Mouse (Mus musculus) ovary, adult 18-20 months (tissue): ENCODE measurements around the gene Csrp3.

Source experiments
- DNase-seq: peaks from one replicate; pipeline ENCODE4 v3.0.0; 2022; ENCODE audit warnings: low spot score, mixed read lengths

Gene Csrp3

DNA sequence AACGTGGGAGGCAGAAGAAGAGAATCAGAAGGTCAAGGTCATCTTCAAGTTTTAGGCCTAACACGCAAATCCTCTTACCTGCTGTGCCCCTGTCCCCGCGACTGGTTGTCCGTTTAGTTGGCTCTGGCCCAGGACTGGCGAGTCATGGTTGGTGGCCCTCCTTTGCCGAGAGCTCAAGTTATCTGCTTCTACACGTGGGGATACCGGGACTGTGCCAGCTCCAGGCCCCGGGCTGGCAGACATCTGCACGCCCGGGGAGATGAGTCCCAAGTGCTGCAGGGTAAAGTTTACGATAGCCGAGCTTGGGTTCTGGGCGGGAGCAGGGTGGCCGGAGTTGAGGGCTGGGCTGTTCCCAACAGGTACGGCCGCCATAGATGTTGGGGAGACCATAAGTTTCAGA is 19.7 kb upstream of the Csrp3 start:
- no peak for DNase-seq

DNA sequence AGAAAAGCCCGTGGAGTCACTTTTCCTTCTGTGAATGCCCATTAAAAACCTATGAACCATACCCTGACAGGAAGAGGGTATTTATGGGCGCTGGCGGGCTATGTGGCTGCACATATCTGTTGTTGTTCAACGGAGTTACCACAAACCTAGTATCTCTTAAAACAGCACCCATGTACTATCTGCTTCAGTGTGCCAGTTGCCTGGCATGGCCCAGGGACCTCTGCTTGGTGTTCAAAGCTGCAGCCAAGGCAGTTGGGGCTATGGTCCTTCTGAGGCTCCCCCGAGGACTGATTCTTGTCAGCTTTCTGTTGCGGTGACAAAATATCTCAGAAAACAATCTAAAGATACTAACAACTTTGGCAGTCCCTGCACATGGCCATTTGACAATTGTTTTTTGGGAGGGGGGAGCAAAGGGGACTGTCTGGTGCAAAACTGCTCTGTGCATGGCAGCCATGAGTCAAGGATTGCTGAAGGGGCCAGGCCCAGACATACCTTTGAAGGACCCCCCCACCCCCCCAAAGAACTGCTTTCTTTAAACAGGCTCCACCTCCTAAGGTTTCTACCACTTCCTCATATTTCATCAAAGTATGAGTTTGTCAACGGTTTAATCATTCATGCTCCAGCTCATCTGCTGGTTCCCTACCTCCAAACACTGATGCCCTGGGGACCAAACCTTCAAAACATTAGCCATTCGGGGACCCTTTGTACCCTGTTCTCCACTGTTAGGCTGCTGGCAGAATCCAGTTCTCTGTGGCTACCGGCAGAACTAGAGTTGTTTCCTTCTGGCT is 17.0 kb upstream of the Csrp3 start:
- DNase-seq, result no peak

DNA sequence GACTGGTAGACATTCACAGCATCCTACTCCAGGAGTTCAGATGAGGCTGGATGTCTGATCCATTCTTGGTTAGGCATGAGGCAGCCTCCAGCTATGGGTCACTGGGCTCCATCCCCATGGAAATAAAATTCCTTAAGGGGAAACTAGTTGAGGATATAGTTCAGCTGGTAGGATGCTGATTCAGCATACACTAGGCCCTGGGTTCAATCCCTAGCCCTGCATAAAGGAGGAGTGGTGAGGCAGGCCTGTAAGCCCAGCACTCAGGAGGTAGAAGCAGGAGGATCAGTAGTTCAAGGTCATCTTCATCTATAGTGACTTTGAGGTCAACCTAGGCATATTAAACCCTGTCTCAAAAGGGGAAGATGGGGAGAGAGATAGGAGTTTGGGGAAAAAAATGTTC is 16.4 kb upstream of the Csrp3 start:
- no peak for DNase-seq

DNA sequence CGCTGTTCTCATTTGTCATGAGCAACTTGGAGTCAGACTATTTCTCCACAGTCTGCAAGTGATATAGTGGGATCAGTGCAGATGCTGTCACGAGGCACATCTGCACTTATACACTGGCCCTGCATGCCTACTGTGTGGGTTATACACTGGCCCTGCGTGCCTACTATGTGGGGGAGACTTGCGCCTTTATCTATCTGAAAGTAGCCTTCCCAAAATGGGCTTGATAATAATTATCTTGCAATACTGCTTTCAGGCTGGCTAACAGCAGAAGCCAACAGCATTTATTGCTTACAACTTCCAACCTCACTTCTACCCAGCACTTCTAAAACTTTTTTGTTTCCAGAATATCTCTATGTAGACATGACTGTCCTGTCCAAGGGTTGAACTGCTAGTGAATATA is 14.0 kb upstream of the Csrp3 start:
- DNase-seq, result no peak

DNA sequence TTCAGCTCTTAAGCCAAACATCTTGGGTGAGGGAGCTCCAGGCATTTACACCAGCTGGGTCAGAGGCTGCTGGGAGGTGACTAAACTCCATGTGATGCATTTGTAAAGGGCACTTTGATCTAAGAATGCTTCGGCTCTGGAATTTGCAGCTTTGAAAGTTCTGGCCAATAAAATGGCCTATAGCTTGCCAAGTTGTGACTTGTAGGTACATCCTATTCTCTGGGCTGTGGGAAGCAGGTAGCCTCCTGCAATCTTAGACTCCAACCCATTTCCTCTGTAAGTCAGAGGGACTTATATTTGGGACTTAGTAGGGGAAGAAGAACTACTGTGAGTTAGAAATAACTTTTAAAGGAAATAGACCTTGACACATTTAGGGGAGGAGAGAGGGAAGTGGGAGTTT is 13.1 kb upstream of the Csrp3 start:
- no peak for DNase-seq

DNA sequence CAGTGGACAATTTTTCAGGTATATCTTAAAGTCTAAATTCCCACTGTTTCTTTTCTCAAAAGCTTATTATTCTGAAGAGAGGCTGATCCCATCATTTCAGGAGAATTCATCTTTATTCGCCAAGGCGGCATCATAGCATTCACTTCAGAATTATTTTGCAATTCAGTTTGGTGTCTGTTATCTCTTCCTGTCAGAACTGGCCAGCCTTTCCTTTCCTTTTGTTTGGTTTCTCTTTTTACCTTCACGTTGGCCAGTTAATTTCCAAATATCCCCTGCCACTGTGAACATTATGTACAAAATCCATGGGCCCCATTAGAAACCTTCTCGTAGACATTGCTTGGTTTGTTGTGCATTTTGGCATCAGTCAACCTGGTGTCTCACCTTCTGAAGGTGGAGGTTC is 11.5 kb upstream of the Csrp3 start:
- no peak for DNase-seq

DNA sequence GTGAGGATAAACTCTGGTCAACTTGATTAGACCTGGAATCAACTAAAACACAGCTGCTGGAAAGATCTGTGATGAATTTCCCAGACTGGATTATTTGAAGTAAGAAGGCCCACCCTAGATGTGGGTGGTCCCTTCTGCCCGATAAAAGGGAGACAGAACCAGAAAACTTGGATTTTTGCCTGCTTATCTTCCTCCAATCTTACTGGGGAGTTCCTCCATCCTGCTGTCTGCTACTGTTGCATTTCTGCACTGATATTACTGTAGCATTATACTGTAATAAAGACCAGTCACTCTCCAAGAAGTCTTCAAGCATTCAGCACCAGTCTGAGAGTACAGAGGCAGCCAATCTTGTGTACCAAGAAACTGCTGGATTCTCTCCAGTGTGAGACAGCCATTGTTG is 10.4 kb upstream of the Csrp3 start:
- no peak for DNase-seq

DNA sequence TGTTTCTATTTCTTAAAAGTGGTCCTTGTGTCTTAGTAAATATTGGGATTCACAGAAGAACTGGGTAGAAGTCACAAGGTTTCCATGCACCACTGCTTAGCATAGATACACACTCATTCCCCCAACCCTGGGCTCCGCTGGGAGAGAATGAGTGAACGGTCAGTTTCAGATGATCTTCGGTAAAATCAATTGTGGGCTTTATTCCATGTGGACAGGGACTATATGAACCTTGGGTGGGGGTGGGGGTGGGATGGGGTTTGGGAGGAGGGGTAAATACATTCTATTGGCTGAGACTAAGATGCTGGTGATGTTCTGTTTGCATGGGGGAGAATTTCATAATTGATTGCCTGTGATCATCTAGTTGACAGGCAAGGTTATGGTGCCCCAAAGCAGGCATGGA is 7.6 kb upstream of the Csrp3 start:
- no peak for DNase-seq

DNA sequence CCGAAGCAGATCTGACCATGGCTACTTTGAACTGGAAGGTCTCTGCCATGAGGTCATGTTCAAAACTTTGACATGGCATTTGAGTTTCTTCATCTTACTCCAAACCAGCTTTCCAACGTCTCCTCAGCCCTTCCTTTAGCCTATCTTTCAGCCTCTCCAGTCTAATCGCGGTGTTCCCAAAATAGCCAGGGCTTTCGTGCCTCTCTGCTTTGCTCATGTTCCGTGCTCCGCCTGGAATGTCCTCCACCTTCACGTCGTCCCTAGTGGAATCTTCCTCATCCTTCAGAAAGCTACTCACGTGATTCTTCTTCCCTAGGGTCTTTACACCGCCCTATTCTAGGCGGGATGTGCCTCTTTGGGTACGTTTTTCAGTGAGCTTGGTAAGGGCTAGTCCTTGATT is 5.7 kb upstream of the Csrp3 start:
- DNase-seq, result no peak

DNA sequence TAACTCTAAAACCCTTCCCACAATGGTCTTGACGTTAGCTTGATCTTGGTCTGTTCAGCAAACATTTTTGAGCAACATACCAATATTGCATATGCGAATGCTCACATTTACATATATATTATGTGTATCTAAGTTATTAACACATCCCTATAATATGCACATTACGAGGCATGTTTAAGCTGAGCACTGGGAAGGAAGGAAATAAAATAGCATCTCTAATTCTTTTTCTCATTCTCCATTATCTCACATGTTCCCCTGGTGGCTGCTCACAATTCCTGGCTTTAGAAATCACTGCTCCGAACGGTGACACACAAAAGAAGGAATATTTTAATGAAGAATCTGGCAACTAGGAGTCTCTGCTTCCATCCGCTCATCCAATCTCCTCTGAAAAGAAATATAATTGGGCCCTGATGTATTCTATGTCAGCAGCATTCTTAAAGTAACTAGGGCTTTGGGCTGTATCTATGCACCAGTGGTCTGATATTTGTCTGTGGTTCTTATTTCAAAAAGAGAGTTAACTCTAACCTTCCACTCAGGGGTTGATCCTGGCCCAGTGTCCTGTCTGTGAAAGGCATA is 3.8 kb upstream of the Csrp3 start:
- DNase-seq, result no peak

DNA sequence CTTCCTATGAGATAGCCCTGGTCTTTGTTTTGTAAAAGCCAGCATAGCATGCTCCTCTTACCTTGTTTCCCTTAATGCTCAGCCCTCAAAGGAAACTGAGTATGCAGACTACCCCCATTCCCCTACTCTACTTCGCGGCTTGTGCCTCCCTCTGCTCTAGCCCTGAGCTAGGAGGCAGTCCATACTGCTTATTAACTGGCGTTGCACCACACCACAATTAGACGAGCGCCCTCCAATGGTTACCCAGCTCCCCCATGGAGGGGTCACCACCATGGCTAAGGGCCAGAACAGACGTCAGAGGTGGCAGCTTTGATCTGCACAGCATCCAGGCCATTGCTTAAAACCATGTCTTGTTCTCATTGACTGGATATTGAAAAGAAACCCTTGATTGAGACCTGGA is 1.1 kb downstream of the Csrp3 start:
- no peak for DNase-seq

DNA sequence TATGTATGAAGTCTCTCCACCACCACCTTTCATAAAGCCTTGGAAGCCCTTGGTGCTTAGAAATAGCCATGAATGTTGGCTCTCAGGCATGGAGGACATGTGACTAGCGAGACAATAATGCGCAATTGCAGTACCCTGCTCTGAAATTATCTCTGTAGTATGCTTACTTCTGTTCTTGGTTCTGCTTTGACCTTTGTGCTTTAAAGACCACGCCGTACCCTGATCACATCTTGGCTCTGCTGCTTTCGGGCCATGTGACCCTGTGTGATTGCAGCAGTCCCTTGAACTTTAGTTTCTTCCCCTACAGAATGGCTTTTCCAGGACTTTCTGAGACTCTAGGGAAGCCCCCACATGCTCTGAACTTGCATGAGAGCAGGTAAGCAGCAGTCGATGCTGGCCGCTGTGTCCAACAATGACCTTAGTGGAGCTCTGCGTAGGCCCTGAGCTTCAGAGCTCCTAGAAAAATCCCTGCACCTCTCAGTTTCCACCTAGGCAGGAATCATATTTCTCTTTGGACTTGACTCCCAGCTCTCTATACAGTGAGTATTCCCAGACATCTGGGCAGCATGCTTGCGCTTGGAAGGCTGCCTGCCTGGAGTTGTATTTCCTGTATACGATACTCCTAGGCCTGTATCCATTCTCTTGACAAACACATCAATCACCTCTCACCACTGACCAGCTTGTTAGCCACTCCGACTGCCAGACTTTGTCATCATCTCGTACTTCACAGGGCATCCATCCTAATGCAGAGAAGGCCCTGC is 2.4 kb downstream of the Csrp3 start:
- no peak for DNase-seq

DNA sequence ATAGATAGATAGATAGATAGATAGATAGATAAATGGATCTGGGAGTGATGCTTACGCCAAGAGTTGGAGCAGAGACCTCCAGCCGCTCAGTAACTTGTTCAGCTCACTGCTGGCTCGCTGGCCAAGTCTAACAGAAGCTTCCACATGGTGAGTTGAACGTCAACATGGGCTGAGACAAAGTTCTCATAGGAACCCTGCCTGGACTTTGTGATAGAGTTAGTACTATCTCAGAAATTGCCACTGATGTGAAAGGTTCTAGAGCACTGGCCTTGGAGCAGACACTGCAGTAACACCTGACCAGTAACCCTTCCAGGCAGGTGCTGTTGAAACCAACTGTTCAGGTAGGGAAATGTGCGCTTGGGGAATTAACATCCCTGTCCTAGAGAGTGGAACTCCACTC is 4.3 kb downstream of the Csrp3 start:
- DNase-seq, result no peak

DNA sequence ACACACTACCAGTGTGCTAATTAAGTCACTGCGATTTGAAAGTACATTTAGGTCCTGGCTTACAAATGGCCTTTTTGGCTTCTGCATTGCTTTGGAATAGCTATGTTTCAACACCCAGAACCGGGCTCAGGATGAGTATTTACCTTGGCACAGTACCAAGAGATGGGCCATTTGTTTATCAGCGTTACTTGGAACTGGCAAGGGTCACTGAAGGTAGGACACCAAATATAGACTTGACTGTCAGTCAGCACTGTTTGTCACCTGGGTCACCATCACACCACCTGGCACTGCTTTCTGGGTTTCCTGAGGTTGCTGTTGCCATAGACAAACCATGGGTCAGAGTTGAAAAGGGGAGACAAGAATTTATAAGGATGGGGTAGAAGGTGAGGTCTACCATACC is 5.5 kb downstream of the Csrp3 start:
- no peak for DNase-seq

DNA sequence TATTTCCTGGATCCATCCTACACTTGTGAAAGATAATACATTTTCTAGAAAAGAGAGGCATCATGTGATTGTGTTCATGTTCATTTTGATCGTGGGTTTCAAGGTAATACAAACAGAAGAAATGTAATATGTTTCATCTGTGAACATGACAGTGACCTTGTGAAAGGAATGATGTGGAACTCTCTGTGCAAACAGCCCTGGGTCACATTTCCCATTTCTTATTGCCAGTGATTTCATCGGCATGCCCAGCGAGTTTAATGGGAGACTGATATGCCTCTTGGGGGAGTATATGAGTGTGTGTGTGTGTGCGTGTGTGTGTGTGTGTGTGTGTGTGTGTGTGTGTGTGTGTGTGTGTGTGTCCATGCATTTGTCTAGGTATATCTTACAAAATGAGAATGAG is 6.3 kb downstream of the Csrp3 start:
- DNase-seq, result no peak

DNA sequence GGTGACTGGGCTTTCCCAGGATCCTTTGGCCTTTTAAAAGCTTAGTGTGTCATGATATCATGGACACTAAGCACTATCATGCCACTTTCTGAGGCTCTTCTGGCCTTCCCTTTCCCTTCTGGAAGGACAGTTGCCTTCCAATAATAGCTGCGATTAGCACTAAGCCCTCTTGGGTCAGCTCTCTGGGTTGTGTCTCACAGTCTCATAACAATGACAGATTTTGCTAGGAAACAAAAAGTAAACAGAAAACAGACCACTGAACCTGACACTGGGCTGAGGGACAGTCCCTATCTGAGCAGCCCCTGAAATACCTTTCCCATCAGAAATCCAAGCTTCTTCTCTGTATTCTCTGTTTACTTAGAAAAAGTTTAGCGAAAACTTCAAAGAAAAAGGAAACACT is 7.3 kb downstream of the Csrp3 start:
- no peak for DNase-seq

DNA sequence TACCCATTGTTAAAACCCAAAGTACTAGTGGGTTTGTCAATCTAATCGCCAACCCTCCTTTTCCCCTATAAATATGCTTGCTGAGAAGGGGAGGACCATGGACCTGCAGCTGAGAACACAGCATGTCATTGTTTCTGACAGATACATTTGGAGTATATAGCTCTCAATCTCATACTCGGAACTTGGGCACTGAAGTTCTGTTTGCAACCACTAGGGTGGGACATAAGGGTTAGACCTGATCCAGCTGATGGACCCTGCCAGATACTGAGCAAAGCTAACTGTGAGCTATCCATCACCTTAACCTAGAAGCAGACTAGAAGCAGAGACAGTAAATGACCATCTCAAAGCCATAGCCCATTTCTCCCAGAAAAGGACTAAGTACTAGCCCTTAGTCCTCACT is 9.4 kb downstream of the Csrp3 start:
- no peak for DNase-seq

DNA sequence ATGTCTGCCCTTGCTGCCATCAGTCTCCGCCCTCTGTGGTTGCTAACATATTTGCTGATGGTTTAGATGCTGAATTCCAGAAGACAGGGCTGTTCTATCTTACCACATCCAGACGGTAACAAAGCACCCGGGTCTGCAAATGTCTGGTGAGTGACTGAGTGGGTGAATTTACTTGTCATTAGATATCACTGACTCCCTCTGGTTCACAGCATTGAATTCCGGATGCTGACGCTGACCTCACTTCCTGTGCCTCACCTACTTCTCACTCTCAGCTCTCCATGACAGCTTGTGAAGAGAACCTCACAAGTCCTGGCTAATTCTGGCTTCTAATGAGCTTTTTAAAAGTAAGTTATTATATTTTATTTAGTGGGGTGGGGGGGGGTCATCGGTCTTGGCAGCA is 10.9 kb downstream of the Csrp3 start:
- DNase-seq, result no peak

DNA sequence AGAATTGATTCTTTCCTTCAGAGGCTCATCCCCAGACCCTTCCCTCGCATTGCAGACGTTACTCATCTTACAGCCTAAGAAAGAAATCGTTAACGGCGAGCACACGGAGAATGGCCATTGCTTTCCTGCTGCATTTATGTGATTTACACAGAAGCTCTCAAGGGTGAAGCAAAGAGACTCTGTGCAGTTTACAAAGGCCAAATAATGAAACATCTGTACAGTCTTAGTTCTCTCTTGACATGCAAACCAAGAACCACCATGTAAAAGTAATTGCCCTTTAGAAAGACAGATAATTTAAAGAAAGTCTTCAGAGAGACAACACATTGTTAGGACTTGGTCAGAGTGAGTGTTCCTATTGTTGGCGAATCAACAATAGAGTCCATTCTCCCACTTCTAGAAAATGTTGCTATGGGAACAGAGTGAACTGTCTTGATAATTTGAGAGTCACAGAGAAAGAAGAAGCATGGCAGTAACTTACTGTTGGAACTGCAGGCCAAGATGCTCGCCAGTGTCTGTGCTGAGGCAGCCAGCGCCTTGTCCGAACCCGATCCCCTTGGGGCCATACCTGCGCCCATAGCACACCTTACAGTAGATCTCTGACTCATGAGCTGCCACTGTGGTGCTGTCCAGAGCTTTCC is 12.7 kb downstream of the Csrp3 start:
- no peak for DNase-seq

DNA sequence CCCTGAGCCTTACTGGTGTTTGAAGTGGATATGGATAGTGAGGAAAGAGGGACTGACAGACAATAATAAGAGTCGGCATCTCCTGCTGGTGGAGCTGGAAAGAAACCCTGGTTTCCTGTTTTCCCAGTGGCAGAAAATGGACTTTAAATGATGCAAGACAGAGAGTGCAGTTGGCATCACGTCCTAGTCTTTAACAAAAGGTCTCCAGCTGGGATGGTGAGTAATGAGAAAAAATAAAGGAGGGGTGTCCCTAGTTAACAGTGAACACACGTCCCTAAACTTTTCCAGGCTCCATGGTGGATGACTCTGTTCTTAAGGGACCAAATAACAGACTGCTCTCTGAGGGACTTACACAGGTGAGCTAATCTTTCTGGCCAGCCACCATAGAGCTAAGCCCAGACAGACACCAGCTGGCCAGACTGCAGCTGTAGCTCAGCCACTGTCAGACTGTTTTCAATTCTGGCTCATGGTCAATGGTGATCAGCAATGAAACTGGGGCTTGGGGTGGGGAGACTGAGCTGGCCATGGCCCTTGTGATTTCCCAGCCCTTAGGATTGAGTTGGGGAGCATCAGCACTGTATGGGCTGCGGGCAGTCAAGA is 13.4 kb downstream of the Csrp3 start:
- DNase-seq, result no peak

DNA sequence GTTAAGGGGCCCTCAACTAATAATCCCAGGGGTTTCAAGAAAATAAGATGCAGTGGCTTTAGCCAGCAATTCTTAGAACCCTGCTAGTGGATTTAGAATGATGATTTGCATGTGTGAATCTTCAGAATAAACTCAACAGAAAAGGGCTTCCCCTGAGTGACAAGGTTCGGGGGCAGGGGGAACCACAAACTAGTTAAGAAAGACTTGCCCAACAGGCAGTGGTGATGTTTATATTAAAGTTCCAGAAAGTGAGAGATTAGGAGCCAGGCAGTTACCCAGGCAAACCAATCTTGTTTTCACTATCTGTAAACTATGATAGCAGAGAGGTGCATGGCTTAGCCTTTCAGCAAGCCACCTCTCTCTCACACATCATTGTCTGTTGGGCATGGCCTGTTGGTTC is 15.1 kb downstream of the Csrp3 start:
- no peak for DNase-seq

DNA sequence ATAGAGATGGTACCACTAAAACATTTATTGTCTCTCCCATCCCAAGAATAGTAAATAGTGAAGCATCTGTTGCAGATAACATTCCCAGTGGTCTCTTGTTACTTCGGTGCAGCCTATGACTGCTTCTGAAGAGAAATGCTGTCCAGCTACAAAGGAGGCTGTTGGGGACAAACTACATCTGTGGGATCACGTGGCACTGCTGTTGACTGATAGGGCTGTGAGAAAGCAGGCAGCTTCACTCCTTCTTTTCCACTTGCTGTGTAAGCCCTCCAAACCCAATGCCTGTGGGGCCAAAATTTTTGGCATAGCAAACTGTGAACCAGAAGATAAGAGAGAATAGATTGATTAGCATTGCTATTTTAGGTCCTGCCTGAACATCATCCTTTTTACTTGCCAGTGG is 17.4 kb downstream of the Csrp3 start:
- no peak for DNase-seq
